Mouse (Mus musculus) embryonic facial prominence, embryonic 11.5 days (tissue): Measurements from ENCODE around the gene Gm7534. TPM values are rescaled to one million over a fixed set of nuclear protein-coding genes. Genes with fewer than 3 reads are reported as not detected.

ENCODE experiments used
- ATAC-seq: fragments of 200-750 bp; cut with Nextera tagmentation; replicated peaks from 2 replicates; pipeline ENCODE4 v1.8.0; 2017; ENCODE audit warnings: low read depth; ENCODE audit not compliant: insufficient number of reproducible peaks, low FRiP score, low TSS enrichment
- DNase-seq: peaks from one replicate; pipeline ENCODE4 v3.0.0-alpha.2; 2015; ENCODE audit warnings: low spot score
- H3K27ac ChIP-seq: fragments of 300-500 bp; sonication (generic); replicated peaks from 2 replicates; pipeline ENCODE4 v1.5.1; 2014; ENCODE audit warnings: mild to moderate bottlenecking, low read depth, low read length, control low read depth
- H3K27me3 ChIP-seq: fragments of 300-500 bp; sonication (generic); 2 replicates; pipeline ENCODE4 v1.6.1; 2014; ENCODE audit warnings: mild to moderate bottlenecking, low read length, moderate library complexity, mixed read lengths; ENCODE audit not compliant: control insufficient read depth, insufficient read depth
- H3K36me3 ChIP-seq: fragments of 300-500 bp; sonication (generic); replicated peaks from 2 replicates; pipeline ENCODE4 v1.6.1; 2014; ENCODE audit warnings: low read depth, mild to moderate bottlenecking, low read length, moderate library complexity, mixed read lengths; ENCODE audit not compliant: control insufficient read depth, insufficient read depth
- H3K4me1 ChIP-seq: fragments of 300-500 bp; sonication (generic); 2 replicates; pipeline ENCODE4 v1.6.1; 2014; ENCODE audit warnings: low read length, mixed read lengths; ENCODE audit not compliant: control insufficient read depth, insufficient read depth
- H3K4me2 ChIP-seq: fragments of 300-500 bp; sonication (generic); 2 replicates; pipeline ENCODE4 v1.6.1; 2014; ENCODE audit warnings: low read depth, mild to moderate bottlenecking, control low read depth, low read length, moderate library complexity
- H3K4me3 ChIP-seq: fragments of 300-500 bp; sonication (generic); 2 replicates; pipeline ENCODE4 v1.5.1; 2014; ENCODE audit warnings: low read depth, low read length, control low read depth
- H3K9ac ChIP-seq: fragments of 300-500 bp; sonication (generic); replicated peaks from 2 replicates; pipeline ENCODE4 v1.6.1; 2014; ENCODE audit warnings: mild to moderate bottlenecking, control low read depth, low read length
- H3K9me3 ChIP-seq: fragments of 300-500 bp; sonication (generic); replicated peaks from 2 replicates; pipeline ENCODE4 v1.6.1; 2016; ENCODE audit warnings: mild to moderate bottlenecking, low read length, inconsistent platforms, mixed read lengths; ENCODE audit not compliant: control insufficient read depth
- WGBS: fragments of 180-500 bp; shearing (Covaris S2); extraction: QIAGEN DNeasy Blood & Tissue Kit; methylation state at CpG from one replicate; pipeline ENCODE4 v1.1.7; 2014; 5-methylcytosine and 5-hydroxymethylcytosine counted together
- polyA plus RNA-seq: library from polyadenylated mRNA; unstranded; fragments of >200 nt; fragmentation: Nextera tagmentation; extraction: Ambion mirVana; gene quantifications from 2 replicates; pipeline ENCODE4 v1.2.1, GENCODE M21; 2014

The Gm7534 gene
- polyA plus RNA-seq, 1 experiment from 2014 or later = 0.14 TPM

DNA sequence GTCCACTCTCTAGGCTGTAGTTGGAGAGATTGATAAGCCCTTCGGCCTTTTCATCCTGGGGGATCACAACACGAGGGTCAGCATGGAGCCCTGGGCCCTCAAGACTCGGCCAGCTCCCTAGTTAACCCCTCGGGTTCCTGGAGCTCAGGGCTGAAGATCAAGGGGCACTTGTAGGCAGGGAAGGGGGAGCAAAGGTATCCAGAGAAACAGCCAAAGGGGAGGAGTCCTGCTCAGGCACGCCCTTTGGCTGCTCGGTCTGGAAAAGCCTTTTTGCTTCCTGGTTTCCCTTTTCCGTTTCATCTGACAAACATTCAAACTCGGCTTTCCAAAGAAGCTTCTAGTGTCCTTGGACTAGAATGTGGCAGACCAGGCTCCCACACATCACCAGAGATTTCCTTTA lies 27.6 kb upstream of the Gm7534 start:
- no peak overlapping the region for H3K4me3 ChIP-seq
- 36% methylated on average over 8 of the region's 8 CpGs for WGBS
- no peaks in the 10 kb centered on the region for H3K36me3 ChIP-seq
- ATAC-seq = no peak
- no peak overlapping the region for H3K4me2 ChIP-seq
- no peak for DNase-seq
- H3K9me3 ChIP-seq = no peaks in the 10 kb centered on the region
- H3K9ac ChIP-seq = no peak overlapping the region
- no peak overlapping the region for H3K27ac ChIP-seq
- no peaks in the 10 kb centered on the region for H3K4me1 ChIP-seq
- H3K27me3 ChIP-seq = no peaks in the 10 kb centered on the region

DNA sequence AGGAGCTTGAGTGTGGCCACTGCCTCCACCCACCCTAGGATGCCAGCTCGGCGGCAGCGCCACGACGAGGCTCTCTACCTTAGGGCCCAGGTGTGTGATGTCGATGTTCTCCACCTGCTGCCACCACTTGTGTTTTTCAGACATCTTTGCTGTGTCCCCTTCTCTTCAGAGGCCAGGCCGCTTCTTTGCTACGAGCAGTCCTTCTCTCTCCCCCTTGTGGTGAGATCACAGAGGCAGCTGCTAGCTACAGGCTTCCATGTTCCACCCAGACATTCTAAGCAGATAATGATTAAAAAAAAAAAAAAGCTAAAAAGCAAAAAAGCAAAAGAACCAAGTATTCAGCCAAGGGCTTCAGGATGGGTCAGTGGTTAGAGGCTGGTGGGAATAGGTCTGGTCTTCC lies 24.4 kb upstream of the Gm7534 start, which contains the start of gene Catsper4:
Catsper4 (minus strand) TSS at position 190 of the 400 bp plus-strand sequence.
- DNase-seq (no peak), ATAC-seq (no peak)
- H3K4me3 ChIP-seq = no peak within 1 kb of the TSS
- H3K9me3 ChIP-seq = no peaks in the 10 kb centered on the region
- H3K27me3 ChIP-seq = no peaks in the 10 kb centered on the region
- no peak within 1 kb of the TSS for H3K4me2 ChIP-seq
- no peaks in the 10 kb centered on the region for H3K4me1 ChIP-seq
- no peaks in the 10 kb centered on the region for H3K36me3 ChIP-seq
- WGBS = 80% methylated on average over 8 of the region's 8 CpGs
- H3K27ac ChIP-seq = no peak within 1 kb of the TSS
- no peak within 1 kb of the TSS for H3K9ac ChIP-seq

DNA sequence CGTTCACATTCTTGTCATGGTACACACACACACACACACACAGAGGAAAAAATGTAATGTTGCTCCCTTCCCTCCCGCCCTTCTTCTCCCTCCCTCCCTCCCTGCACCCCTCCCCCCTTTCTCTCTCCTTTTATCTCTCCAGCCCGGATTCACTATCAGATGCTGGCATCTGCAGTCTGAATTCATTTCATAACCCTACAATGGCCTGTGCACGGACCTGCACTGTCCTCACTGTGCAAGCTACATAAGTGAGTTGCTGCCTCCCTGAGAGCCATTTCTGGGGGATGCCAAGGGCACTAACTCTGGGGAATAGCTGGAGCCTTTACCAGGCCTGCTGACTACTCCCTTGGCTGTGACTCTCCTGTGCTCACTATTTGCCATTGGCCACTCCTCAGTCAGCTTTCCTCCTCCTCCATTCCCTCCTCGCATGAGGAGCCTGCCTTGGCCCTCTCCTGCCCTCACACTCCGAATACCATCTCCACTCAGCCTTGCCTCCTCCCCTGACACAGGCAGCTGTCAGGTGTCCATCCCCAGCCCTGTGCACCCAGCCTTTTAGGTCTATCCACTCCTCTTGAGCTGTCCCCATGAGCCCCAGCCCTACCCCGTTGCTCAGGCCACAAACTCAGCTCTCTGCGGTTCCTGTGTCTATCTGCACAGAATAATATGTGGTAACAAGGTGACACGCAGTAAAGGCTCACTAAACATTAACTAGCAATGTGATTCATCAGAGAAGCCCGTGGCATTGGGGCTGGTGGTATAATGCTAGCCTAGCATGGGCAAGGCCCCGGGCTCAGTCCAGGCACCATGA lies 20.2 kb upstream of the Gm7534 start:
- H3K4me1 ChIP-seq = no peaks in the 10 kb centered on the region
- ATAC-seq = no peak

DNA sequence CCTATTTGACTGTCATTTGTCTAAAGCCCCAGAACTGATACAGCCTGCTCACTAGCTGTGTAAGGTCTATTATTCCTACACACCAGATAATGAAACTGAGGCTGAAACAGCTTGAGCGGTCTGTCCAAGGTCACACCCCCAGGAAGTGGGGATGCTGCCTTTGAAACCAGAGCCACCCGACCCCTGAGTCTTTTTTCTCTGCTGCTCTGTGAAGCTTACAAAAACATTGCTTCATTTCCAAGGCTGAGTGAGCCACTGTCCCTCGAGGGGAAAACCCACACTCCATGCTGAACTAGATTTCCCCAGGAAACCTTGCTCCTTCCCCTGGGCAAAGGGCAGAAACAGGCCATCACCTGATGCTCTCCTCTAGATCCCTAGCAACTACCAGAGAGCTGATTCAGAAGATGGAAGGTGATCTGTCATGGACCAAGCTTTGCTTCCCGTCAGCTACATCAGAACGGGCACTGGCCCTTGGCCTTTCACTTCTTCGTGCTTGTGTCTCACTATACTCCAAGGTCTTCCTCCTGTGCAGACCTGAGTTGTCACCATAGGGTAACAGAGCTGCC lies 3.8 kb upstream of the Gm7534 start:
- no peak overlapping the region for H3K27ac ChIP-seq
- no peaks in the 10 kb centered on the region for H3K27me3 ChIP-seq
- H3K36me3 ChIP-seq = no peaks in the 10 kb centered on the region
- no peak overlapping the region for H3K4me3 ChIP-seq
- no peaks in the 10 kb centered on the region for H3K4me1 ChIP-seq
- no peak overlapping the region for H3K9ac ChIP-seq
- WGBS = 42% methylated on average over 6 of the region's 6 CpGs
- DNase-seq (peak; percentile 11), ATAC-seq (no peak)
- no peaks in the 10 kb centered on the region for H3K9me3 ChIP-seq
- no peak overlapping the region for H3K4me2 ChIP-seq

More for the DNA sequence above, 20.2 kb upstream of the Gm7534 start:
- no peak for DNase-seq
- no peaks in the 10 kb centered on the region for H3K27me3 ChIP-seq
- no peak overlapping the region for H3K4me2 ChIP-seq
- no peak overlapping the region for H3K9ac ChIP-seq
- no peak overlapping the region for H3K4me3 ChIP-seq
- no peak overlapping the region for H3K27ac ChIP-seq
- WGBS = 70% methylated on average over 11 of the region's 11 CpGs
- no peaks in the 10 kb centered on the region for H3K9me3 ChIP-seq
- H3K36me3 ChIP-seq = no peaks in the 10 kb centered on the region

DNA sequence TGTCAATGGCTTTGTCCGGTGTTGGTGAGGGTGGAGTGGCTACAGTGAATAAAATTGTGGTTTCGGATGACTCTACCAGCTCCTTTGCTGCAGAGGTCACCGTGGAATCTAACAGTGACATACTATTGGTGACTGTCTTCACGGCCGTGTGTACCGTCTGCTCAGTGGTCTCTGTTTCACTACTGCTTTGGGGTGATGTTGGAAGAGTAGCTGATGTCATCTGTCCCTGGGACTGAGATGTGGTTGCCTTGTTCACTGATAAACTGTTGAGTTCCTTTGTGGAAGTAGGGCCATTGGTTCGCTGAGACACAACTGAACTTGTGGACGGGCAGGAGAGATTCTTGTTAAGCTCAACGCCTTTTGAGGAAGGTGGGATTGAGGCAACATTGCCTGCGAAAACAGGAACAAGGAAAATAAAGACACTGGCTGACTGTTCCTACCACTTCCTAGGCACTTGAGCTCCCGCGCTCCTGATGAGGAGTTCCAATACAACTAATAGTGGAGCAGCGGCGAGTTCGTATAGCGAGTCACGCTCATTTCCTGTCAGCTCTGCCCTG lies 614 bp upstream of the Gm7534 start:
- Histone ChIP-seq H3K4me2 (no peak overlapping the region), H3K4me1 (no peaks in the 10 kb centered on the region), H3K4me3 (no peak overlapping the region), H3K9ac (no peak overlapping the region), H3K27me3 (no peaks in the 10 kb centered on the region), H3K27ac (no peak overlapping the region), H3K9me3 (no peaks in the 10 kb centered on the region), H3K36me3 (no peaks in the 10 kb centered on the region)
- DNase-seq (no peak), ATAC-seq (no peak)
- 78% methylated on average over 17 of the region's 17 CpGs for WGBS

DNA sequence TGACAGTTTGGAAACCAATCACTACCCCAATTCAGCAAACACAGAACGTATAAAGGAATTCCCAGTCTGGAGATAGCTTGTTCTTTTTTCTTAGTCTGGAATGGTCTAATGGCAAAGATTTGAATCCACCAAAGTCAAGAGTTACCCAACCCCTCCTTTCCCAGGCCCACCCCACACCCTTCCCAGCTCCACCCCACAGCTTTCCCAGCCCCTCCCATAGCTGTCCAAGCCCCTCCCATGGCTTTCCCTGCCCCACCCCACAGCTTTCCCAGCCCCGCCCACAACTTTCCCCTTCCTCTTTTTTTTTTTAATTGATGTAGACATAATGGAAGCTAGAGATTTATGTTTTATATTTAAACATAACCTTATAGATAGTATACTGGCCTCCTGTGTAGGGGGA lies 3.4 kb downstream of the Gm7534 start:
- 73% methylated on average over 2 of the region's 2 CpGs for WGBS
- Histone ChIP-seq H3K9ac (no peak overlapping the region), H3K9me3 (no peaks in the 10 kb centered on the region), H3K4me2 (no peak overlapping the region), H3K4me1 (no peaks in the 10 kb centered on the region), H3K36me3 (no peaks in the 10 kb centered on the region), H3K27me3 (no peaks in the 10 kb centered on the region), H3K4me3 (no peak overlapping the region), H3K27ac (no peak overlapping the region)
- no peak for DNase-seq
- no peak for ATAC-seq

DNA sequence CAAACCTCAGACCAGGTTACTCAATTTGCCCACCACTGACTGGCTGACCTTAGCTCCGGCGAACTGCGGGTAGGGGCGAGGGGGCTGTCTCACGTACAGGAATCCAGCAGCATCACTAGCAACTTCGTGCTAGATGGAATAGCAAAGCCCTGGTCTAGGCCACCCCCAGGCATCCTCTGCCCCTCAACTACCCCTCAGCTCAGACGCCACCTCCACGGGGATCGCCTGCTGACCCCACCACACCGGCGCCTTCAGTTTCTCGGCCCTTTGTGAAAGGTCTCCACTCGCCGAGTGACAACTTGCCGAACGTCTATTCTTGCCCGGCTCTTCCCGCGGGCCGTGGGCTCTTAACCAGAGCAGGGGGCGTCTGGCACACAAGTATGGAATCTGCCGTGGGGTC lies 16.5 kb downstream of the Gm7534 start:
- H3K4me2 ChIP-seq = peak overlapping the region; percentile 89
- peak overlapping the region; percentile 77 for H3K9ac ChIP-seq
- WGBS = under 1% methylated on average over 22 of the region's 22 CpGs
- no peaks in the 10 kb centered on the region for H3K27me3 ChIP-seq
- H3K4me3 ChIP-seq = peak overlapping the region; percentile 56
- ATAC-seq (no peak; the same call in 1 of the 2 replicates), DNase-seq (peak; percentile 11)
- H3K36me3 ChIP-seq = no peaks in the 10 kb centered on the region
- H3K27ac ChIP-seq = peak overlapping the region; percentile 56; the same call in 1 of the 2 replicates
- H3K4me1 ChIP-seq = no peaks in the 10 kb centered on the region
- H3K9me3 ChIP-seq = no peaks in the 10 kb centered on the region

DNA sequence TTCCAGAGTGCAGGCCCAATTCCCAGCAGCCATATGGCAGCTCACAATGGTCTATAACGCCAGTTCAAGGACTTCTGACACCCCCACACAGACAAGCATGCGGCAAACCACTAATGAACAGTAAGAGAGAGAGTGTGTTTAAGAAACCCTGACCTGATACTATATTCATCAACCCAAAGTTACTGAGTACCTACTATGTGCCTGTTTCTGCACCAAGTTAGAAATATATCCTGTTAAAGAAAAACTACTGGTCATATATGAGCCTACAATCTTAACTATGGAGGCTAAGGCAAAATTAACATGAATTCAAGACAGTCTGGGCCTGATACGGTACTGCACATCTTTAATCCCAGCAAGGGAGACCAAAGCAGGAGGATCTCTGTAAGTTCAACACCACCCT lies 17.2 kb downstream of the Gm7534 start:
- WGBS = 88% methylated on average over 3 of the region's 3 CpGs
- no peak for DNase-seq
- Histone ChIP-seq H3K4me2 (peak overlapping the region; percentile 89), H3K27ac (no peak overlapping the region), H3K4me1 (no peaks in the 10 kb centered on the region), H3K27me3 (no peaks in the 10 kb centered on the region), H3K4me3 (peak overlapping the region; percentile 56; the same call in 1 of the 2 replicates), H3K9me3 (no peaks in the 10 kb centered on the region), H3K36me3 (no peaks in the 10 kb centered on the region), H3K9ac (peak overlapping the region; percentile 77; the same call in 1 of the 2 replicates)
- ATAC-seq = no peak
